Mouse (Mus musculus): ENCODE measurements around the gene Cdkn1a. TPM values are rescaled to one million over a fixed set of nuclear protein-coding genes. Genes with fewer than 3 reads are reported as not detected.
A peak's percentile ranks its signal among the peaks of the same experiment; 100 is the strongest.
"Not testable (repeated sequence)": the region's sequence is repeated elsewhere in the genome, so short reads cannot be mapped to it uniquely, and the experiment has no call there.

The Cdkn1a gene
- polyA plus RNA-seq, 1 experiment = 91.5 TPM

GRCm38 (mm10) chr17:29065971-29066370 is 24.8 kb upstream of the Cdkn1a start:
- DNase-seq = no peak
- no peak for TF ChIP-seq POLR2A (IDR thresholded peaks at IDR 0.05; ENCODE audit: borderline replicate concordance, extremely low read depth, low read depth, low read length)
- no peak for TF ChIP-seq CTCF (IDR thresholded peaks at IDR 0.05; ENCODE audit: insufficient read depth, low read length)
- Histone ChIP-seq H3K4me3 (replicated peaks; ENCODE audit: extremely low read depth, low read depth, low read length) (no peak overlapping the region), H3K4me1 (ENCODE audit: control insufficient read depth, insufficient read depth, low read length) (no peaks in the 10 kb centered on the region)
- WGBS = 96% methylated on average over 3 of the region's 3 CpGs

GRCm38 (mm10) chr17:29067416-29067815 is 23.4 kb upstream of the Cdkn1a start:
- DNase-seq; H3K4me1 ChIP-seq (ENCODE audit: control insufficient read depth, insufficient read depth, low read length); H3K4me3 ChIP-seq (replicated peaks; ENCODE audit: extremely low read depth, low read depth, low read length): not testable (repeated sequence)
- 66% methylated on average over 3 of the region's 3 CpGs for WGBS

GRCm38 (mm10) chr17:29067847-29068246 is 22.9 kb upstream of the Cdkn1a start:
- no peak for DNase-seq
- WGBS = 74% methylated on average over 5 of the region's 5 CpGs
- TF ChIP-seq CTCF (IDR thresholded peaks at IDR 0.05; ENCODE audit: insufficient read depth, low read length) = no peak
- TF ChIP-seq POLR2A (IDR thresholded peaks at IDR 0.05; ENCODE audit: borderline replicate concordance, extremely low read depth, low read depth, low read length) = no peak
- H3K4me3 ChIP-seq (replicated peaks; ENCODE audit: extremely low read depth, low read depth, low read length) = no peak overlapping the region
- H3K4me1 ChIP-seq (ENCODE audit: control insufficient read depth, insufficient read depth, low read length) = no peaks in the 10 kb centered on the region

GRCm38 (mm10) chr17:29069063-29069462 is 21.7 kb upstream of the Cdkn1a start:
- DNase-seq = no peak
- Histone ChIP-seq H3K4me3 (replicated peaks; ENCODE audit: extremely low read depth, low read depth, low read length) (no peak overlapping the region), H3K4me1 (ENCODE audit: control insufficient read depth, insufficient read depth, low read length) (no peaks in the 10 kb centered on the region)
- TF ChIP-seq CTCF (IDR thresholded peaks at IDR 0.05; ENCODE audit: insufficient read depth, low read length) = no peak
- TF ChIP-seq POLR2A (IDR thresholded peaks at IDR 0.05; ENCODE audit: borderline replicate concordance, extremely low read depth, low read depth, low read length) = no peak
- whole genome bisulfite sequencing = 72% methylated on average over 10 of the region's 10 CpGs

GRCm38 (mm10) chr17:29071820-29072219 is 19.0 kb upstream of the Cdkn1a start:
- no peak for TF ChIP-seq CTCF (IDR thresholded peaks at IDR 0.05; ENCODE audit: insufficient read depth, low read length)
- no peak for TF ChIP-seq POLR2A (IDR thresholded peaks at IDR 0.05; ENCODE audit: borderline replicate concordance, extremely low read depth, low read depth, low read length)
- H3K4me1 ChIP-seq (ENCODE audit: control insufficient read depth, insufficient read depth, low read length) = no peaks in the 10 kb centered on the region
- WGBS = 67% methylated on average over 5 of the region's 5 CpGs
- no peak for DNase-seq
- H3K4me3 ChIP-seq (replicated peaks; ENCODE audit: extremely low read depth, low read depth, low read length) = no peak overlapping the region

GRCm38 (mm10) chr17:29072701-29073307 is 18.0 kb upstream of the Cdkn1a start:
- 24% methylated on average over 11 of the region's 11 CpGs for WGBS
- no peak for DNase-seq
- H3K4me3 ChIP-seq (replicated peaks; ENCODE audit: extremely low read depth, low read depth, low read length) = no peak overlapping the region
- H3K4me1 ChIP-seq (ENCODE audit: control insufficient read depth, insufficient read depth, low read length) = no peaks in the 10 kb centered on the region
- TF ChIP-seq CTCF (IDR thresholded peaks at IDR 0.05; ENCODE audit: insufficient read depth, low read length) = no peak
- no peak for TF ChIP-seq POLR2A (IDR thresholded peaks at IDR 0.05; ENCODE audit: borderline replicate concordance, extremely low read depth, low read depth, low read length)

- WGBS = 37% methylated on average over 5 of the region's 5 CpGs
- TF ChIP-seq CTCF (IDR thresholded peaks at IDR 0.05; ENCODE audit: insufficient read depth, low read length) = no peak
- TF ChIP-seq POLR2A (IDR thresholded peaks at IDR 0.05; ENCODE audit: borderline replicate concordance, extremely low read depth, low read depth, low read length) = no peak
- no peaks in the 10 kb centered on the region for H3K4me1 ChIP-seq (ENCODE audit: control insufficient read depth, insufficient read depth, low read length)
- no peak overlapping the region for H3K4me3 ChIP-seq (replicated peaks; ENCODE audit: extremely low read depth, low read depth, low read length)
- no peak for DNase-seq
These were observed 17.5 kb upstream of the Cdkn1a start for GRCm38 (mm10) chr17:29073313-29073712.

- Histone ChIP-seq H3K4me3 (replicated peaks; ENCODE audit: extremely low read depth, low read depth, low read length) (no peak overlapping the region), H3K4me1 (ENCODE audit: control insufficient read depth, insufficient read depth, low read length) (no peaks in the 10 kb centered on the region; the same call in 1 of the 2 replicates)
- TF ChIP-seq POLR2A (IDR thresholded peaks at IDR 0.05; ENCODE audit: borderline replicate concordance, extremely low read depth, low read depth, low read length) (no peak), CTCF (IDR thresholded peaks at IDR 0.05; ENCODE audit: insufficient read depth, low read length) (no peak)
- no peak for DNase-seq
- 78% methylated on average over 13 of the region's 13 CpGs for WGBS
These were observed 16.7 kb upstream of the Cdkn1a start for GRCm38 (mm10) chr17:29074085-29074484.

GRCm38 (mm10) chr17:29076235-29076634 is 14.5 kb upstream of the Cdkn1a start:
- DNase-seq = no peak
- no peaks in the 10 kb centered on the region; the same call in 1 of the 2 replicates for H3K4me1 ChIP-seq (ENCODE audit: control insufficient read depth, insufficient read depth, low read length)
- 71% methylated on average over 8 of the region's 8 CpGs for WGBS
- no peak overlapping the region for H3K4me3 ChIP-seq (replicated peaks; ENCODE audit: extremely low read depth, low read depth, low read length)
- no peak for TF ChIP-seq POLR2A (IDR thresholded peaks at IDR 0.05; ENCODE audit: borderline replicate concordance, extremely low read depth, low read depth, low read length)
- no peak for TF ChIP-seq CTCF (IDR thresholded peaks at IDR 0.05; ENCODE audit: insufficient read depth, low read length)

GRCm38 (mm10) chr17:29077786-29078509 is 12.8 kb upstream of the Cdkn1a start:
- DNase-seq = peak; percentile 33
- Histone ChIP-seq H3K4me1 (ENCODE audit: control insufficient read depth, insufficient read depth, low read length) (no peaks in the 10 kb centered on the region; the same call in 1 of the 2 replicates), H3K4me3 (replicated peaks; ENCODE audit: extremely low read depth, low read depth, low read length) (peak overlapping the region; percentile 42)
- no peak; the same call in 1 of the 2 replicates for TF ChIP-seq POLR2A (IDR thresholded peaks at IDR 0.05; ENCODE audit: borderline replicate concordance, extremely low read depth, low read depth, low read length)
- no peak for TF ChIP-seq CTCF (IDR thresholded peaks at IDR 0.05; ENCODE audit: insufficient read depth, low read length)
- 7% methylated on average over 14 of the region's 14 CpGs for WGBS
